Mouse (Mus musculus) liver, embryonic 18 days (tissue): ENCODE results near the gene Gm28308. TPM values are rescaled to one million over a fixed set of nuclear protein-coding genes. Genes with fewer than 3 reads are reported as not detected.

Source experiments
- polyA plus RNA-seq: library from polyadenylated mRNA; depleted of rRNA; stranded (reverse); fragments of >200 nt; gene quantifications from 2 replicates; pipeline ENCODE4 v1.2.3, GENCODE M21; 2012; rRNA removed

Gm28308 gene
- polyA plus RNA-seq, 1 experiment = not detected

Other genes starting within 250 kb of the Gm28308 start
- gene Skap2, start 200.8 kb downstream of the Gm28308 start, polyA plus RNA-seq = 15.6 and 16.3 TPM in 2 replicates
- gene Hoxa1, start 55.0 kb downstream of the Gm28308 start, polyA plus RNA-seq = 0.30 and 0.35 TPM in 2 replicates
- gene Hoxa2, start 48.5 kb downstream of the Gm28308 start, polyA plus RNA-seq = 0.30 and 0.35 TPM in 2 replicates
- 0.05 and 0.07 TPM in 2 replicates for gene 5730596B20Rik, start 35.8 kb downstream of the Gm28308 start, polyA plus RNA-seq
- 0.26 and 0.28 TPM in 2 replicates for gene Hoxa4, start 21.6 kb downstream of the Gm28308 start, polyA plus RNA-seq
- 1.0 and 1.2 TPM in 2 replicates for gene Hoxa5, start 8.8 kb downstream of the Gm28308 start, polyA plus RNA-seq
- gene Hoxa6, start 4.6 kb downstream of the Gm28308 start, polyA plus RNA-seq = not detected in 2 replicates
- gene Hoxa3, start within 50 bp of the Gm28308 start, polyA plus RNA-seq = 0.38 and 0.46 TPM in 2 replicates
- 0.23 and 0.26 TPM in 2 replicates for gene Hoxa7, start 8.5 kb upstream of the Gm28308 start, polyA plus RNA-seq
- gene Hoxa9, start 17.8 kb upstream of the Gm28308 start, polyA plus RNA-seq = 0.31 and 0.45 TPM in 2 replicates
- 0.02 TPM in 2 replicates for gene Hoxa10, start 27.5 kb upstream of the Gm28308 start, polyA plus RNA-seq
- gene Hoxa11, start 32.5 kb upstream of the Gm28308 start, polyA plus RNA-seq = not detected in 2 replicates
- not detected in 2 replicates for gene Hoxa13, start 47.5 kb upstream of the Gm28308 start, polyA plus RNA-seq
- gene Evx1, start 100.2 kb upstream of the Gm28308 start, polyA plus RNA-seq = not detected in 2 replicates